Mouse (Mus musculus): ENCODE measurements around the gene Trim65. TPM values are rescaled to one million over a fixed set of nuclear protein-coding genes. Genes with fewer than 3 reads are reported as not detected.

Gene Trim65
- polyA plus RNA-seq, 1 experiment from 2014 or later: 4.2 TPM

DNA sequence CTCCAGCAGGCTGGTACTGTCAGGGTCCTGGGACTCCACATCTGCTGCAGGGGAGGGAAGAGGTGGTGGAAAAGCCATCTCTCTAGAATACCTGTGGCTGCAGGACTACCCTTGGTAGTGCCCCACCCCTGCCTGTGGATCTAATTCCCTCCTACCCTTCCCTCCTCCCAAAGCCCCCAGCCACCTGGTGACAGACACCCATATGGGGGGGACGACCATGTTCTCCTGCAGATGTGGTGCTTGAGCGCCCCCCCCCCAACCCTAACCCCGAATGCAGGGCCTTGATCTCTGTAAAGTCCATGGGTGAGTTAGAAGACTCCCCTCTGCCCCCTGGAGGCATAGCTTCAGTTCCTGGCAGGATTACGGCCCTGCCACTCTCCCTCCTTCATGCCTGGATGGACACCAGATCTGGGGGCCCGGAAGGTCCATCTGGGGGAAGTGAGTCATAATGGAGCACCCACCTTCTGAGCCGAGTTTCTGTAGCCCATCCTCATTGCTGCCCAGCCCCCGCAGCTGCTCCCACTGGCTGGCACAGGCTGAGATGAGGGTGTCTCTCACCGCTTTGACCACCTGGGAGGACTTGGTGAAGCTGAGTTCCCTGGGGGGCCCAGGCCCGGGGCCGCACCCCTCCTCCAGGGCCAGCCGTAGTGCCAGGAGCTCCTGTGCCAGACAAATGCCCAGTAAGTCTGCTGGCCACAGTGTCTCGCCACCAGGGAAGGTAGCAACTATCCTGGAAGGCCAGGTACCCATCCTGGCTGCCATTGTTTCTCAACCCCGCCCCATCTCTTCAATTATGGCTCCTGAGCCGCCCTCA is 23.8 kb downstream of the Trim65 start:
- Histone ChIP-seq H3K27ac (replicated peaks) (peak overlapping the region; percentile 97), H3K9me3 (no peaks in the 10 kb centered on the region), H3K36me3 (peaks cover 28% of the 10 kb centered on the region), H3K9ac (peak overlapping the region; percentile 93), H3K4me1 (peaks cover 87% of the 10 kb centered on the region), H3K27me3 (replicated peaks) (peaks cover 36% of the 10 kb centered on the region), H3K4me2 (peak overlapping the region; percentile 76), H3K4me3 (peak overlapping the region; percentile 80)
- no peak for ATAC-seq (ENCODE audit: extremely low read depth, insufficient number of reproducible peaks, low FRiP score, low TSS enrichment)
- 38% methylated on average over 14 of the region's 14 CpGs for WGBS

- H3K36me3 ChIP-seq: peaks cover 28% of the 10 kb centered on the region
- H3K27ac ChIP-seq (replicated peaks): peak overlapping the region; percentile 97
- H3K4me1 ChIP-seq: peaks cover 95% of the 10 kb centered on the region
- H3K9me3 ChIP-seq: no peaks in the 10 kb centered on the region
- peak overlapping the region; percentile 80; the same call in 1 of the 2 replicates for H3K4me3 ChIP-seq
- H3K27me3 ChIP-seq (replicated peaks): peaks cover 36% of the 10 kb centered on the region
- 40% methylated on average over 32 of the region's 32 CpGs for WGBS
- H3K4me2 ChIP-seq: peak overlapping the region; percentile 76
- peak overlapping the region; percentile 93 for H3K9ac ChIP-seq
- ATAC-seq (ENCODE audit: extremely low read depth, insufficient number of reproducible peaks, low FRiP score, low TSS enrichment): no peak
These were observed 24.6 kb downstream of the Trim65 start for GRCm38 (mm10) chr11:116106154-116106962.

- 76% methylated on average over 2 of the region's 2 CpGs for WGBS
- no peak for ATAC-seq (ENCODE audit: extremely low read depth, insufficient number of reproducible peaks, low FRiP score, low TSS enrichment)
- Histone ChIP-seq H3K4me1 (peaks cover 99% of the 10 kb centered on the region), H3K4me3 (no peak overlapping the region), H3K9me3 (no peaks in the 10 kb centered on the region), H3K36me3 (peaks cover 28% of the 10 kb centered on the region), H3K4me2 (no peak overlapping the region), H3K27ac (replicated peaks) (peak overlapping the region; percentile 97), H3K27me3 (replicated peaks) (peaks cover 33% of the 10 kb centered on the region), H3K9ac (peak overlapping the region; percentile 71)
These were observed 25.9 kb downstream of the Trim65 start for GRCm38 (mm10) chr11:116105065-116105464.

- H3K4me3 ChIP-seq: no peak overlapping the region
- peak overlapping the region; percentile 71 for H3K9ac ChIP-seq
- 22% methylated on average over 14 of the region's 14 CpGs for WGBS
- peak; percentile 64 for ATAC-seq (ENCODE audit: extremely low read depth, insufficient number of reproducible peaks, low FRiP score, low TSS enrichment)
- H3K36me3 ChIP-seq: peaks cover 28% of the 10 kb centered on the region
- peaks cover 24% of the 10 kb centered on the region for H3K27me3 ChIP-seq (replicated peaks)
- peak overlapping the region; percentile 97 for H3K27ac ChIP-seq (replicated peaks)
- H3K4me1 ChIP-seq: peaks cover 99% of the 10 kb centered on the region
- H3K9me3 ChIP-seq: no peaks in the 10 kb centered on the region
- peak overlapping the region; percentile 38 for H3K4me2 ChIP-seq
These were observed 26.8 kb downstream of the Trim65 start for GRCm38 (mm10) chr11:116104006-116104646.

DNA sequence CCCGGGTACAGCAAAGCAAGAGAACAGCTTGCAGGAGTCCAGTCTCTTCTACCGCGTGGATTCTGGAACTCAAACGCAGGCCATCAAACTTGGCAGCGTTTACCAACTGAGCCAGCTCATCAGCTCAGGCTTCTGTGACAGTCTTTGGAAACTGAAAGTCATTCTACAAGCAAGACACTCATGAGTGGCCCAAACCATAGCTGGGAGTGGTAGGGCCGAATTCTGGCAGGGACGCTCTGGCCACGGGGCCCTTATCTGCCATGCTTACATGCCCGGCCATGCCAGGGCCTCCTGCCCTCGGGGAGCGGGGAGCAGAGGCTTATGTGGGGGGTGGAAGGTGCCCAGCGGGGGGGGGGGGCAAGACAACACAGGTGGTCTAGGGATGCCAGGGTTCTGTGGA is 27.4 kb downstream of the Trim65 start:
- Histone ChIP-seq H3K4me1 (peaks cover 99% of the 10 kb centered on the region), H3K27me3 (replicated peaks) (peaks cover 19% of the 10 kb centered on the region), H3K27ac (replicated peaks) (peak overlapping the region; percentile 97), H3K36me3 (peaks cover 28% of the 10 kb centered on the region), H3K4me3 (no peak overlapping the region), H3K4me2 (peak overlapping the region; percentile 38), H3K9me3 (no peaks in the 10 kb centered on the region), H3K9ac (peak overlapping the region; percentile 47)
- 59% methylated on average over 12 of the region's 12 CpGs for WGBS
- ATAC-seq (ENCODE audit: extremely low read depth, insufficient number of reproducible peaks, low FRiP score, low TSS enrichment): no peak

GRCm38 (mm10) chr11:116102472-116102871 is 28.5 kb downstream of the Trim65 start:
- Histone ChIP-seq H3K27me3 (replicated peaks) (peaks cover 8% of the 10 kb centered on the region), H3K9ac (peak overlapping the region; percentile 64), H3K4me3 (no peak overlapping the region), H3K36me3 (peaks cover 24% of the 10 kb centered on the region), H3K27ac (replicated peaks) (peak overlapping the region; percentile 97), H3K4me2 (peak overlapping the region; percentile 32), H3K4me1 (peaks cover 90% of the 10 kb centered on the region), H3K9me3 (no peaks in the 10 kb centered on the region)
- ATAC-seq (ENCODE audit: extremely low read depth, insufficient number of reproducible peaks, low FRiP score, low TSS enrichment): no peak
- whole genome bisulfite sequencing: 52% methylated on average over 3 of the region's 4 CpGs

DNA sequence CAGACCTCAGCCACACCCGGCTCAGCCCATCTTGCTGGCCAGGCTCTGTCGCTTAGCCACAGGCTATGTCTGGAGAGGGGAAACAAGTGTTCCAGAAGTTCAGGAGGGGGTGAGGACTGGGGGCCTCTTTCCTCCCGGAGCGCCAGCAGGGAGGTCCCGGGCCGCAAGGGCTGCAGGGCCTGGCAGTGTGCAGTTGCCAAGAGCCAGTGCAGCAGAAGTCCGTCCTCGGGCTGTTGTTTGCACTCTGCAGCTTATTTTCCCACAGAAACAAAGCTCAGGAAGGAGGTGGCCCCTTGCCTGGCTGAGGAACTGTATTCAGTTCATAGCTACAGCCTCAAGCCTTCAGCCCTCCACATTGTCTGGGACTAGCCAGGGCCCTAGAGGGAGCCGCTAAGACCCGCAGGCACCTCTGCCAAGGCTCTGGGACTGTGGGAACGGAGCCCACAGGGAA is 29.0 kb downstream of the Trim65 start:
- no peak for ATAC-seq (ENCODE audit: extremely low read depth, insufficient number of reproducible peaks, low FRiP score, low TSS enrichment)
- 36% methylated on average over 11 of the region's 11 CpGs for WGBS
- peak overlapping the region; percentile 97 for H3K27ac ChIP-seq (replicated peaks)
- H3K9me3 ChIP-seq: peaks cover under 1% of the 10 kb centered on the region; the same call in 1 of the 2 replicates
- no peak overlapping the region for H3K4me3 ChIP-seq
- peaks cover 85% of the 10 kb centered on the region for H3K4me1 ChIP-seq
- peaks cover 20% of the 10 kb centered on the region for H3K36me3 ChIP-seq
- H3K4me2 ChIP-seq: peak overlapping the region; percentile 32
- H3K9ac ChIP-seq: peak overlapping the region; percentile 64
- peaks cover 3% of the 10 kb centered on the region for H3K27me3 ChIP-seq (replicated peaks)

DNA sequence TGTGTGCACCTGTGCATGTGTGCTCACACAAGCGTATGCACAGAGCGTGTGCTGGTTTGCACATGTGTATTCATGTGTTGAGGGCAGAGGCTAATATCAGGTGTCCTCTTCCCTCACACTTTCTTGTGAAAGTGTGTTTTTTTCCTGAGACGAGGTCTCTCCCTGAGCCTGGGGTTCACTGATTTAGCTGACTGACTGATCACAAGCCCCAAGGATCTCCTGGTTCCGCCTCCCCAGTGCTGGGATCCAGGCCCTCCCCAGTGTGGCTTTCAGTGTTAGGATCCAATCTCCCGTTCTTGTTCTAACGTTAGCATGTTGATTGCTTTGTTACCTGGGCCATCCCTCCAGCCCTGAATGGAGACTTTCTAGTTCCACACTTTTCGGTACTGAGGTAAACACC is 30.1 kb downstream of the Trim65 start:
- H3K9ac ChIP-seq: peak overlapping the region; percentile 64
- H3K27ac ChIP-seq (replicated peaks): peak overlapping the region; percentile 97
- no peaks in the 10 kb centered on the region for H3K27me3 ChIP-seq (replicated peaks)
- H3K36me3 ChIP-seq: peaks cover 9% of the 10 kb centered on the region
- H3K4me2 ChIP-seq: no peak overlapping the region
- 69% methylated on average over 7 of the region's 7 CpGs for WGBS
- H3K4me1 ChIP-seq: peaks cover 74% of the 10 kb centered on the region
- H3K9me3 ChIP-seq: peaks cover 6% of the 10 kb centered on the region; the same call in 1 of the 2 replicates
- no peak overlapping the region for H3K4me3 ChIP-seq
- ATAC-seq (ENCODE audit: extremely low read depth, insufficient number of reproducible peaks, low FRiP score, low TSS enrichment): no peak

DNA sequence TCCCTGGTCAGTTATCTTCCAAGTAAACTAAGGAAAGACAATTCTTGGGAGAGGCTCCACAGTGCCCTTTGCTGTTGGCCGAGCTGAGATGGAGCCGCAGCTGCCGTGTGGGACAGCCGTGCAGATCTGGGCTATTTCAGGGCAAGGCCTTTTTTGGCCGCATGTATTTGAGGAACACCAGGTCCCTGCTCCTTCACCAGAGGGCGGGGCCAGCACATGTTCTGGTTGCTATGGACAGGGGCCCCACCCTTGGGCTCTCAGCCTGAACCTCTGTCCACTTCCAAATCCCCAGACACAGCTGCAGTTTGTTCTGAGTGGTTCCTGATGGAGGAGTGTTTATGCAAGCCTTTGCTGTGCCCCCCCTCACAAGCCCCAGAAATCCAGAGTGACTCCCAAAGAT is 30.5 kb downstream of the Trim65 start:
- peaks cover 5% of the 10 kb centered on the region for H3K36me3 ChIP-seq
- 15% methylated on average over 6 of the region's 6 CpGs for WGBS
- H3K27me3 ChIP-seq (replicated peaks): no peaks in the 10 kb centered on the region
- no peak overlapping the region for H3K4me2 ChIP-seq
- ATAC-seq (ENCODE audit: extremely low read depth, insufficient number of reproducible peaks, low FRiP score, low TSS enrichment): no peak
- H3K4me3 ChIP-seq: no peak overlapping the region
- peaks cover 6% of the 10 kb centered on the region; the same call in 1 of the 2 replicates for H3K9me3 ChIP-seq
- peaks cover 69% of the 10 kb centered on the region for H3K4me1 ChIP-seq
- peak overlapping the region; percentile 97 for H3K27ac ChIP-seq (replicated peaks)
- H3K9ac ChIP-seq: peak overlapping the region; percentile 64

DNA sequence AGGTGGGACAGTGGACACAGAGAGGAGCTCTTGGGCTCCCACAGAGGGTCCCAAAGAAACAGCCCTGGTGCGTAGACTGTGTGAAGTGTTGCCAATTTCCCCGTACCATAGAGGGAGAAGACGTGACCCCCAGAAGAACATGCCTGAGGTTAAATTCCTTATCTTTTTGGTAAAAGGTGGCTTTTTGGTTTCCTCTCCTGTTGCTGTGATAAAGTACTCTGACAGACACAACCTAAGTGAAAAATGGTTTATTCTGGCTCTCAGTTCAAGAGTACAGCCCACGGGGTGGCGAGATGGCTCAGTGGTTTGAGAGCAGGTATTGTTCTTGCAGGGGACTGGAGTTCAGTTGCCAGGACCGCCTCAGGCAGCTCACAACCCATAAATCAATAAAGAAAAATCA is 31.5 kb downstream of the Trim65 start:
- peaks cover 60% of the 10 kb centered on the region for H3K4me1 ChIP-seq

More for the DNA sequence above, 31.5 kb downstream of the Trim65 start:
- no peaks in the 10 kb centered on the region for H3K36me3 ChIP-seq
- no peak for ATAC-seq (ENCODE audit: extremely low read depth, insufficient number of reproducible peaks, low FRiP score, low TSS enrichment)
- no peak overlapping the region for H3K4me3 ChIP-seq
- 79% methylated on average over 6 of the region's 6 CpGs for WGBS
- peak overlapping the region; percentile 80 for H3K27ac ChIP-seq (replicated peaks)
- H3K9ac ChIP-seq: peak overlapping the region; percentile 33
- H3K27me3 ChIP-seq (replicated peaks): no peaks in the 10 kb centered on the region
- peaks cover 6% of the 10 kb centered on the region; the same call in 1 of the 2 replicates for H3K9me3 ChIP-seq
- no peak overlapping the region for H3K4me2 ChIP-seq

Measured in heart, embryonic 13.5 days (tissue).